Mouse (Mus musculus) CD4-positive naive resting alpha-beta T cell, adult 76 days (primary cell): ENCODE results near the gene Twnk. TPM values are rescaled to one million over a fixed set of nuclear protein-coding genes. Genes with fewer than 3 reads are reported as not detected.

Experiments used
- total RNA-seq: library from RNA; stranded (reverse); gene quantifications from one replicate; pipeline ENCODE4 v1.2.4, GENCODE M21; 2023

The Twnk gene
- total RNA-seq, result 9.7 TPM

DNA sequence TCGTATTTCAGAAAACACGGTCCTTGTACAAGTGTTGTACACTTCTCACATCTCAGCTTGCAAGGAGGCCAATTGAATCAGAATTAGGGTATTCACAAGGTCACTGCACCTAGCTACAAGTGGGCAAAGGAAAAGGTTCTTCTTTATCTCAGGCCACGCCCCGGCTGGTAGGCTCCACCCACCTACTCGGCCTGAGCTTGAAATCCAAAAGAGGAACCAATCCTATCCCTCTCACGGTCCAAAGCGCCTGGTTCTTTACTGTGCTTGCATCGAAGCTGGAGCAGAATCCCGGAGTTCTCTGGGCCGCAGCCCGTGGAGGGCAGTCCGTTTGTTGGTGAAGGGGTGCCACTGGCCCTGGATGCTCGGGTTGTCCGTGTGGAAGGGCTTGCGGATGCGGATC lies at the start of gene Twnk:
Gene Twnk, plus strand, starts transcription at position 220 of the 400 bp plus-strand sequence.

DNA sequence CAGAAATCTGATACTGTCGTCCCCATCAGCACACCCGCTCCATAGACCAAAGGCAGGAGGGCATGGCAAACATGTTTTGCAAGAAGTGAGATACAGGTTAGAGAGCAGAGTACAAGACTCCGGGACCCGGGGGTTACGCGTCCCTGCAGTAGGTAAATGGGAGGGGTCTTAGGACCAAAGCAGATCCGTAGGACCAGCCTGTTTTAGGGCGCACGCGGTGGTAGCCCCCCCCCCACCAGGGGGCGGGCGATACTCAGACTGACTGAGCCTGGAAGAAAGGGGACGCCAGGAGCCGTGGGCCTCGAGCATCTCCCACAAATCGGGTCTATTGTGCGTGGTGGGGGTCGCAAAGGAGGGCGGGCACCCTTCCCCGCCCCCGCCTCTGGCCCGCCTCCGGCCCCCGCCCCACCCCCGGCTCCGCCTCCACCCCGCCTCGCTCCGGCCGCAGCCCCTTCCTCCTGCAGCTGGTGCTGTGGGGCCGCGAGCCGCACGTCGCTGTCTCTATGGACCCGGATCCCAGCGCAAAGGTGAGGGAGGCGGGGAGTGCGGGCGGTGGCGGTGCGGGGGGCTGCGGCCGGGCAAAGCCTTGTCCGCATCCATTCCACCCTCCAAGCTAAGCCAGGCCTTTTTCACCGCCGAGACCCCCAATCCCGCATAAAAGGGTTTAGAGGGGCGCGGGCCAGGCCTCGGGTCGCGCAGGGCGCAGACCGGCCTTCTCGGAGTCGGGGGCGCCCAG lies 16.5 kb upstream of the Twnk start, which contains the start of gene Sema4g:
Gene Sema4g, plus strand, starts transcription at position 271 of the 736 bp plus-strand sequence.

GRCm38 (mm10) chr19:45005957-45006712 lies 672 bp downstream of the Twnk start, which contains the start of gene Mrpl43:
Mrpl43 (minus strand) TSS chr19:45006442.

DNA sequence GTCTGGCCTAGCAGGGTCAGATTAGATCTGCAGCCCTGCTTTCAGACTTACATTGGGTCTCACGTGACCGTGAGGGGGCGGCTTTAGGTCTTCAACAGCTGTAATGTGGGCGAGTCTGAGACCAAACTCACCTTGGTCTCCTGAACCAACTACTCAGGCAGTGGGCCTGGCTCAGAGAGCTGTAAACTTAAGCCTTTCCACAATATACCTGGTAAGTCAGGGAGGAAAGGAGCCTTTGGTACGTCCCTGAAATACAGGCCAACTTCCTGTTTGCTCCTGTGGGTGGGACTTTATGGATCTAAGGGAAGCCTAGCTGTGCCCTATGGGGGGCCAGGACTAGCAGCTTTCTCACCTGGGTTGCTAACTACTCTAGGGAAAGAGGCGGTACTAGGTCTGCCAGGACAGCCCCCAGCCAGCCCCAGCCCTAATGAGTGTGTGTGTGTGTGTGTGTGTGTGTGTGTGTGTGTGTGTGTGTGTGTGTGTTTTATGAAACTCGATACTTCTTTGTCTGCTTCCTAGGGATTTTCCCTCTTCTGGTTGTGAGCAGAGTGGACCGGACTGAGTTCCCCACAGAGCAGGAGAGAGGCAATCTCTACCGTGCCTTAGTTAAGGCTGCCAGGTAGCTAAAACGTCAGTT lies 9.0 kb downstream of the Twnk start, which contains the start of gene Lzts2:
Gene Lzts2, plus strand, starts transcription at position 80 of the 637 bp plus-strand sequence.

DNA sequence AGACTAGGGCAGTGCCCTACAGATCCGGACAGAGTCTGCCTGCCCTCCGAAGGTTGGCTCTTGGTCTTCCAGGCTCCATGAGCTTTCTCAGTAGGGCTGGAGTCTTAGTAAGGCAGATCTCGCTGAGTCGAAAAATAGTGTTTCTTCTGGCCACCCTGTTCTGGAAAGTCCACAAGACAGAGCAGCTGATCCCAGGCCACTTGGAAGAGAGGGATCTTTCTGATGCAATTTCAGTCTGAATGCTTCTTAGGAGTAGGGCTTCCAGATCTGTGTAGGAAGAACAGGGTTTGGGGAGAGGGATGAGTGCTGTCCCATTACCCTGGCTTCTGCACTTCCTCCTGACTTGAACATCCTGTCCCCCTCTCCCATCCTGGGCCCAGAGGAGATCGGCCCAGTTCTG lies 40.2 kb downstream of the Twnk start, which contains the start of gene Pdzd7:
Gene Pdzd7, minus strand, starts transcription at position 67 of the 400 bp plus-strand sequence.

DNA sequence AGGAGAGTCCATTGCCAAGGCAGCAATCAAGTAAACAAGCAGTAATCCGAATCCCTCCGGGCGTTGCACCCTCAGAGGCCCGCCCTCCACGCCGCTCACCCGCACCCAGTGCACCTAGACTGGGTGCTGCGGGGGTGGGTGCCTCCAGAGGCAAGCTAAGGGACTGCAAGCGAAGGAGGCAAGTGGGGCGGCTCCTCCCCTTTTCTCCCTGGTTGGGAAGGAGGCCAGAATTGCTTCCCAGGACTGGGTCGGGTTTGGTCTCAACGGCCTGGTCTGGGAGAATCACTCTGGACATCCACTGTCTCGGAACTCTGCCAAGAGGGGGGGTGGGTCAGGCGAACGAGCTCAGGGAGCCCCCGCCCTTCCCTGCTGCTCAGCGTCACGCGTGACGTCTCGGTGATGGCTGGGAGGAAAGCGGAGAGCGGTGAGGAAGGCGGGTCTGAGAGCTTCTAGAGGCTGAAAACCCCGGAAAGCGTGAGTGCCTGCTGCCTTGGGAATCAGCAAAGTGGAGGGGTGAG lies 42.0 kb downstream of the Twnk start, which contains the start of gene Sfxn3:
Gene Sfxn3, plus strand, starts transcription at position 87 of the 518 bp plus-strand sequence.

Other genes with a start within 250 kb of the Twnk start
- not detected for gene Pax2, start 249.6 kb upstream of the Twnk start, total RNA-seq
- 40.6 TPM for gene Slf2, start 74.5 kb upstream of the Twnk start, total RNA-seq
- gene Sema4g, start 16.6 kb upstream of the Twnk start, total RNA-seq, result 0.35 TPM
- gene Mrpl43, start 779 bp downstream of the Twnk start, total RNA-seq, result 21.7 TPM
- gene Lzts2, start 8.8 kb downstream of the Twnk start, total RNA-seq, result 2.4 TPM
- gene Pdzd7, start 40.1 kb downstream of the Twnk start, total RNA-seq, result not detected
- gene Sfxn3, start 41.8 kb downstream of the Twnk start, total RNA-seq, result 55.4 TPM
- gene Kazald1, start 69.6 kb downstream of the Twnk start, total RNA-seq, result 0.56 TPM
- not detected for gene Tlx1, start 145.0 kb downstream of the Twnk start, total RNA-seq
- gene Lbx1, start 230.1 kb downstream of the Twnk start, total RNA-seq, result not detected